Mouse (Mus musculus): ENCODE results near the gene Olfr895.

Olfr895 gene

DNA sequence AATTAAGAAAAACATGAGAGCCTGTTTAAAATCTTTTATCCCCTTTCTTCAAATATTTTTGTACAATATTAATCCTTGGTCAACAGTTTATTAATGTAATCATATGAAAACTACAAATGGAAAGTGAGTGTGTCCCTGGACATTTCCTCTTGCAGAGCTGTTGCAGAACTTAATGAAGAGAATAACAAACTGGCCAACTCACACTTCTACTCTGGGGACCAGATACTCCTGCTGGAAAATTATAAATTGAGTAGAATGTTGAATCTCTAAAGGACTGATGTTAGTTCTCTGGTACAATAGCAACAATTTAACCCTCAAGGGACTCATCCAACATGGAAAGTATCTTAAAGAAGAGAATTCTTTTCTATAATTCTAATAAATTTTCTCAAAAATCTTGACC lies at the start of gene Olfr895:
Gene Olfr895, plus strand, starts transcription at position 301 of the 400 bp plus-strand sequence.
- DNase-seq, result no peak

DNA sequence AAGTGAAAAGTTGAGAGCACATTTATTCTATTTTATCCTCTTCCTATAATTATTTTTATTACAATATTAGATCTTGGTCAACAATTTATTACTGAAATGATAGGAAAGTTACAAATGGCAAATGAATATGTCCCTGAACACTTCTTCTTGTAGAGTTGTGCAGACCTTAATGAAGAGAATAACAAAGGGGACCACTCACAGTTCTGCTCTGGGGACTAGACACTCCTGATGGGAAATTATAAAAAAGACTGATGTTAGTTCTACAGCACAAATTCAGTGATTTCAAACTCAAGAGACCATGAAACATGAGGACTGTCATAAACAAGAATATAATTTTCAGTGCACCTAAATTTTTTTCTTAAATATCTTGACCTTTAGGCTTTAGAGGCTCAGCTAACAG lies 15.2 kb upstream of the Olfr895 start, which contains the start of gene Olfr143:
Gene Olfr143, plus strand, starts transcription at position 301 of the 400 bp plus-strand sequence.
- DNase-seq, result no peak

DNA sequence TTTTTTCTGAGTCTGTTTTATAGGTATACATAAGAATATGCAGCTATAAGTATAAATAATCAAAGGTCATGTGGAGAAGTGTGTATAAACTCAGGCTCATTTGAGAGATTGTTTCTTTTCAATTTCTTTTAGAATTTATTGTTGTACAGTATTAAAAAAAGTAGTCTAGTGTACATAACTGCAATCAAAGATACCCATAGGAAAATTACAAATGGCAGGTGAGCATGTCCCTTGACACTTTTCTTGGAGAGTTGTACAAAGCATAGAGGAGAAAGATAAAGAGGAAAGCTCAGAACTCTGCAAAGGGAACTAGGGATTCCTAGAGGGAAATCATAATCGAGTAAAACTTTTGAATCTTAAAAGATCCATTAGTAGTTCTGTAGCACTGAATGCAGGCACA lies 23.2 kb downstream of the Olfr895 start, which contains the start of gene Olfr896-ps1:
Gene Olfr896-ps1, plus strand, starts transcription at position 301 of the 400 bp plus-strand sequence.
- DNase-seq, result no peak

Measured in thymus, postnatal 25 days (tissue).